Mouse (Mus musculus) embryonic facial prominence, embryonic 10.5 days (tissue): Measurements from ENCODE around the gene Rapgef5. TPM values are rescaled to one million over a fixed set of nuclear protein-coding genes. Genes with fewer than 3 reads are reported as not detected.

ENCODE experiments used
- DNase-seq: peaks from one replicate; pipeline ENCODE4 v3.0.0-alpha.2; 2017; ENCODE audit warnings: low spot score
- H3K27ac ChIP-seq: fragments of 300-500 bp; sonication (generic); replicated peaks from 2 replicates; pipeline ENCODE4 v1.5.1; 2016; ENCODE audit warnings: mild to moderate bottlenecking
- H3K27me3 ChIP-seq: fragments of 300-500 bp; sonication (generic); replicated peaks from 2 replicates; pipeline ENCODE4 v1.6.1; 2016; ENCODE audit warnings: low read depth, mild to moderate bottlenecking; ENCODE audit not compliant: poor library complexity, severe bottlenecking
- H3K36me3 ChIP-seq: fragments of 300-500 bp; sonication (generic); replicated peaks from 2 replicates; pipeline ENCODE4 v1.6.1; 2016; ENCODE audit warnings: mild to moderate bottlenecking, moderate library complexity
- H3K4me1 ChIP-seq: fragments of 300-500 bp; sonication (generic); 2 replicates; pipeline ENCODE4 v1.6.1; 2016
- H3K4me3 ChIP-seq: fragments of 300-500 bp; sonication (generic); 2 replicates; pipeline ENCODE4 v1.5.1; 2016; ENCODE audit warnings: mild to moderate bottlenecking, moderate library complexity
- H3K9me3 ChIP-seq: fragments of 300-500 bp; sonication (generic); 2 replicates; pipeline ENCODE4 v1.6.1; 2016; ENCODE audit warnings: mild to moderate bottlenecking
- WGBS: fragments of 180-500 bp; shearing (Covaris S2); methylation state at CpG from one replicate; pipeline ENCODE4 v1.1.7; 2016; 5-methylcytosine and 5-hydroxymethylcytosine counted together
- polyA plus RNA-seq: library from polyadenylated mRNA; unstranded; fragments of >200 nt; fragmentation: Nextera tagmentation; extraction: Ambion mirVana; gene quantifications from 2 replicates; pipeline ENCODE4 v1.2.1, GENCODE M21; 2016

Rapgef5 gene
- polyA plus RNA-seq, 1 experiment from 2014 or later = 7.1 TPM

DNA sequence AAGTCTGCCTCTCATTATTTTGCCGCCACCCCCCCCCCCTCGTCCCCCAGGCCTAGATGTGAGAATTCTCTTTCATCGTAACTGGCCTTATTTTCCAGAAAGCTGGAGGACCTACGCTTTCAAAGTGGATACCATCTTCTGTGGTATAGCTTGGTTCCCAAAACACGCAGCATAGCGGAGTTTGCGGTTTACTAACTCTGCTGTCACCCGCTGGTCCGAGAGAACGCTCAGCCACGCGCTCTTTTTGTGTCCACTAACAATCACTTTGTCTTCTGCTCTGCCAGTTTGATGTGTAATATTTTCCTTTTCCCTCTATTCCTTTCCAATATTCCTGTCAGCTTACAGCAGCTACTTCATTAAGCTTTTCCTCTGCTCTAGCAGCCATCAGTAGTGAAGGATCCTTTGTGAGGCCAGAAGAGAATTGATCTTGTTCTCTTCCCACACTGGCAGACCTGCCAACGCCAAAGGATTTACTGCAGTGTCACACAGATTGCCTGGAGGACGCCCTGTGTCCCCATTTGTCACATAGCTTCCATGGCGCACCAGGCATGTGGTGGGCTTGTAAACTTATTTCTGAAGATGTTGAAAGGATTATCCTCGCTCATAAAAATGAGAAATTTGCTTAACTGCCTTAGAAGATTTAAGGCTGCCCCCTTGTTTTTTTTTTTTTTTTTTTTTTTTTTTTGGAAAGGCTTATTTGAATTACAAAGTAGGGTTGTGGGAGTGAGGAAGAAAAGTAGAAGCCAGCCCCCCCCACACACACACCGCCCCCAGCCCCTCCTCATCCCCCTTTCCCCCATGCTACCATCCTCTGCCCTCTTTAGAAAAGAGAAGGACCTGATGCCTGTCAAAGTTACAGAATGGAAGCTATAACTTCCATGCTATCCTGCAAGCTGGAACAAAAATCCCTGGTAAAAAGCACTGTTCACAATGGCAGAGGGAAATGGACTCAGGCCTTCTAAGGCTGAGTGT, 292.4 kb downstream of the Rapgef5 start:
- 58% methylated on average over 17 of the region's 17 CpGs for WGBS
- Histone ChIP-seq H3K4me3 (peak overlapping the region; percentile 38), H3K36me3 (no peaks in the 10 kb centered on the region), H3K27me3 (peaks cover 19% of the 10 kb centered on the region; the same call in 1 of the 2 replicates), H3K4me1 (peaks cover 33% of the 10 kb centered on the region), H3K27ac (no peak overlapping the region), H3K9me3 (no peaks in the 10 kb centered on the region)
- peak; percentile 14 for DNase-seq
